Mouse (Mus musculus) megakaryocyte, embryonic 14.5 days (primary cell): Measurements from ENCODE around the gene Olfr1499. TPM values are rescaled to one million over a fixed set of nuclear protein-coding genes. Genes with fewer than 3 reads are reported as not detected.
"Not testable (repeated sequence)": the region's sequence is repeated elsewhere in the genome, so short reads cannot be mapped to it uniquely, and the experiment has no call there.

ENCODE experiments used
- H3K27me3 ChIP-seq: replicated peaks from 2 replicates; pipeline ENCODE3; 2012; ENCODE audit warnings: inconsistent platforms
- H3K36me3 ChIP-seq: replicated peaks from 2 replicates; pipeline ENCODE3; 2012; ENCODE audit warnings: low read length, inconsistent platforms, mixed read lengths
- H3K4me1 ChIP-seq: 2 replicates; pipeline ENCODE4 v1.6.1; 2012; ENCODE audit warnings: inconsistent platforms
- H3K4me3 ChIP-seq: replicated peaks from 2 replicates; pipeline ENCODE3; 2012; ENCODE audit warnings: moderate library complexity, mild to moderate bottlenecking, inconsistent platforms
- H3K9me3 ChIP-seq: 2 replicates; pipeline ENCODE4 v1.6.1; 2012; ENCODE audit warnings: inconsistent platforms
- FLI1 ChIP-seq: IDR thresholded peaks from 2 replicates; pipeline ENCODE4 v1.6.1; 2012; ENCODE audit warnings: low read length, inconsistent platforms, mixed read lengths
- GATA1 ChIP-seq: IDR thresholded peaks from 3 replicates; pipeline ENCODE4 v1.6.1; 2012; ENCODE audit warnings: mixed read lengths, low read length, inconsistent platforms, borderline replicate concordance
- polyA plus RNA-seq: library from polyadenylated mRNA; stranded (reverse); fragments of >175 nt; gene quantifications from 2 replicates; pipeline ENCODE4 v1.2.3, GENCODE M21; 2012; ENCODE audit warnings: low replicate concordance; ENCODE audit not compliant: insufficient read depth

Olfr1499 gene
- polyA plus RNA-seq = not detected in 2 replicates

DNA sequence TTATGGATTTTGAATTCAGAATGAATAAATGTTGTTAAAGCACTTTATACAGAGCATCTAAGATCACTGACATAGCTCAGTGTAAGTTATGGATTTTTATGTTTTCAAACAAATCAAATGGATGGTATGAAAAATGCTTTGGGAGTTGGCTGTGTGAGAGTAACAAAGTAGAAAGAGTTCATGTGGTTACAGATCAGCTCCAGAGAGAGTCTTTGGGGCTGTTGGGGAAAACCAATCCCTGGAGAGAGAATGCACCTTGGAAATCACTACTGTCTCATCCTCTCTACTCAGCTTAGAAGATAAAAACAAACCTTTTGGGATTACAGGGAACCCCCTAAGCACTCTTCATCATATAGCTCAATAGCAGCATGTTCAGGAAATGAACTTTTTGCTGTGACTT lies at the start of gene Olfr1499:
Gene Olfr1499, minus strand, starts transcription at position 101 of the 400 bp plus-strand sequence.
- no peak for TF ChIP-seq FLI1
- TF ChIP-seq GATA1 = no peak

DNA sequence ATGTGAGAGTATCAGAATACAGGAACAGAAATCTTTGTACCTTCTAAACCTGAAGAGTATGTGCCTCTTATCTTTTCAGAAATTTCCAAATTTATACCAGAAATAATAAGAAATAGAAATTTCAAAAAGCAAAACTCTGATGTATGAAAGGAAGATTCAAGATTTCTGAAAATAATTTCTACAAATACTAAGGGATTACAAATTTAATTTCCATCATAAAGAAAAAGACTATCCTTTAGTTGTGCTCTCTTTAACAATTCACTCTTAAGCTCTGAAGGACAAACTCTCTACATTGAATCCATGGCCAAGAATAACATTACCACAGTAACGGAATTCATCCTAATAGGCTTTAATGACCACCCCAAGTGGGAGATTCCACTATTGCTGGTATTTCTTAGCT lies 42.2 kb upstream of the Olfr1499 start, which contains the start of gene Olfr1502:
Gene Olfr1502, plus strand, starts transcription at position 301 of the 400 bp plus-strand sequence.
- Histone ChIP-seq H3K4me3 (no peak within 1 kb of the TSS), H3K36me3 (no peaks in the 10 kb centered on the region), H3K4me1 (no peaks in the 10 kb centered on the region), H3K9me3 (no peaks in the 10 kb centered on the region), H3K27me3 (no peaks in the 10 kb centered on the region)
- TF ChIP-seq GATA1 (no peak), FLI1 (no peak)

More for the DNA sequence above, at the start of gene Olfr1499:
- no peaks in the 10 kb centered on the region for H3K9me3 ChIP-seq
- H3K4me3 ChIP-seq = no peak within 1 kb of the TSS
- no peaks in the 10 kb centered on the region for H3K4me1 ChIP-seq
- no peaks in the 10 kb centered on the region for H3K36me3 ChIP-seq
- no peaks in the 10 kb centered on the region for H3K27me3 ChIP-seq

DNA sequence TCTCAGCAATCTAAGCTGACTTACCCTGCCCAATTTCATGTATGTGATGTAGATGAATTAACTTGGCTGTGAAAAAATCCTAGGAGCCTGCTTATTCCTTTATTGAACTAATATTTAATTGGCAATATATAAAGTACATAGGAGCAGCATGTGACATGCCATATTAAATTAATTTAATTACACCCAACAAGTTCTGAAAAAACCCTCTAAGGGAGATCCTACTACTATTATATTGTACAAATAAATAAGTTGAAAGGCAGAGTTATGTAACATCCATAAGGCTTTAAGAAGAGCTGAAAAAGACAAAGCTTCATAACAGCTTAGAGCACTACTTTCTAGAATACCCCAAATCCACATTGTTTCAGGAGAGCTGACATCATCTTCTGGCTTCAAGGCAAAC lies 31.3 kb upstream of the Olfr1499 start, which contains the start of gene Olfr1501:
Gene Olfr1501, minus strand, starts transcription at position 101 of the 400 bp plus-strand sequence.
- H3K27me3 ChIP-seq, H3K9me3 ChIP-seq, H3K4me1 ChIP-seq, H3K36me3 ChIP-seq, H3K4me3 ChIP-seq: not testable (repeated sequence)

DNA sequence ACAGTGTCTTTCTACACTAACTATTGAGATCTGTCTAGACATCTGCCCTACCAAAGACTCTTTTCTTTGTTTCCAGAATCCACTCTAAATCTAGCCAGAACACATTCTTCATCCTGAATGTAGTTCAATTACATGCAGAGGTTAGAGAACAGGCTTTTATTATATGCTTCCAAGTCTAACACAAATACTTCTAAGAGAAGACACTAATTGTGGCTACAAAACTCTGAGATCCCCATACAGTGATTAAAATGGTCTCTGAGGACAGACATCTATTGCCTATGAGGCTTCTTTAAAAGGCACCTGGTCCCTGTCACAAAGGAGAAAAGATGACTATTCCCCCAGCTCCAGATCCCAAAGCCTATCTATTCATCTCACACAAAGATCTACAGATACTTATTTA lies 11.1 kb upstream of the Olfr1499 start, which contains the start of gene Olfr1500:
Gene Olfr1500, minus strand, starts transcription at position 101 of the 400 bp plus-strand sequence.
- H3K4me1 ChIP-seq = no peaks in the 10 kb centered on the region
- H3K36me3 ChIP-seq = no peaks in the 10 kb centered on the region
- no peak within 1 kb of the TSS for H3K4me3 ChIP-seq
- no peaks in the 10 kb centered on the region for H3K9me3 ChIP-seq
- TF ChIP-seq FLI1 = no peak
- TF ChIP-seq GATA1 = no peak
- no peaks in the 10 kb centered on the region for H3K27me3 ChIP-seq

DNA sequence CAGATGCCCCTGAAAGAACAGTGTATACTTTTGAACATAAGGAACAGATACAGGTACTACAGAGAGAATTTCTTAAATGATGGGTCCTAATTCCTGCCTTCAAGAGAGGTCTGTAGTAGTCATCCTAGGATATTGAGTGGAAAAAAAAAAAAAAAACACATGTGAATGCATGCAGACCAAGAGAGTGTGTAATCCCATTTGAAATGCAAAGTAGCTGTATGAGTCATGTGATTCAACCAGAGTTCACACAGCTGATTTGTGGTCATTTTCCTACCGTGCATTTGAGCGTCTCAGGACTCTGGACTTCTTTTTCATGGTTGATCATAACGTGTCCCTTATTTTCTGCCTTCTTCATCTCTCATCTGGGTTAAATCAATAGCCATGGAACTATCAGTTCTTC lies 9.2 kb upstream of the Olfr1499 start:
- Histone ChIP-seq H3K27me3 (no peaks in the 10 kb centered on the region), H3K4me3 (no peak overlapping the region), H3K36me3 (no peaks in the 10 kb centered on the region), H3K4me1 (no peaks in the 10 kb centered on the region), H3K9me3 (no peaks in the 10 kb centered on the region)
- no peak for TF ChIP-seq FLI1
- TF ChIP-seq GATA1 = no peak

DNA sequence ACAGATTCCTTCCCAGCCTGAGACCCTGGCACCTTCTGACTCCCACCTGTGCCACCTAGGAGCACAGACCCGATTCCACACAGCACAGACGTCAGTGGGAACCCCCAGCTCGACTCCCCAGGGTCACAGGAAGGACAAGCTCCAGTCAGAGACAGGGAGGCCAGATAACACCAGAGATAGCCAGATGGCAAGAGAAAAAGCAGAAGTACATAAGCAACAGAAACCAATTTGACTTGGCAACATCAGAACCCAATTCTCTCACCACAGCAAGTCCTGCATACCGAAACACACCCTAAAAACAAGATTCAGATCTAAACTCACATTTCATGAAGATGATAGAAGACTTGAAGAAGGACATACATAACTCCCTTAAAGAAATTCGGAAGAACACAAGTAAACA lies 1.6 kb upstream of the Olfr1499 start:
- Histone ChIP-seq H3K27me3 (no peaks in the 10 kb centered on the region), H3K4me1 (no peaks in the 10 kb centered on the region), H3K36me3 (no peaks in the 10 kb centered on the region), H3K4me3 (no peak overlapping the region), H3K9me3 (no peaks in the 10 kb centered on the region)
- TF ChIP-seq GATA1 (no peak), FLI1 (no peak)

DNA sequence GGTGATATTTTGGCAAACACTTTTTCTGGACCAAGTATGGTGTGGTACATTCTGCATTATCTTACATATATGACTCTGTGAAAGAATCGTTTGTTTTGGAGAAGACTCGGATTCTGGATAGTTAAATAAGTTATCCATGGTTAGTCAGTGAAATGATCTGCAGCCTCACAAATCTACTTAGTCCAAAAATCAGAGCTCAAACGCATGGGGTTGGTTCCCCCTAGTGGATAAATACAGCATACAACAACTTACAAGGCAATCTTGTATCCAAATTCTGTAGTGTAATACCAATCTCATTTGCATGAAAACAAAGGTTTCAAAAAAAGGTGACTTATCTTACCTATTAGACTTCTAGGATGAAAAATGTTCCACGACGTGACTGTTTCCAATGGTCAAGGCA lies 420 bp downstream of the Olfr1499 start:
- Histone ChIP-seq H3K27me3 (no peaks in the 10 kb centered on the region), H3K9me3 (no peaks in the 10 kb centered on the region), H3K36me3 (no peaks in the 10 kb centered on the region), H3K4me3 (no peak overlapping the region), H3K4me1 (no peaks in the 10 kb centered on the region)
- TF ChIP-seq GATA1 (no peak), FLI1 (no peak)

DNA sequence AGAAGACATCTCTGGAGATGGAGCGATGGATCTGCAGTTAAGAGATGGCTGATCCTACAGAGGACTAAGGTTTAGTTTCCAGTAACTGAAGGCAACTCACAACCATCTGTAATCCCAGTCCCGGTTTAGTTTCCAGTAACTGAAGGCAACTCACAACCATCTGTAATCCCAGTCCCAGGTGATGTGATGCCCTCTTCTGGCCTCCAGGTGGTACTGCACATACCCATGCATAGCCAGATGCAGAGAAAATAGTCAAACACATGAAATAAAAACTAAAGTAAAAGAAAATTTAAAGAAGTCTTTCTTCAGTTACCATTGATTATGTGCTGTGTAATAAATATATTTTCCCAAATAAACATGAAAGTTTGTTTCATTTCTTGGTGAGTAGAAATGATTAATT lies 6.4 kb downstream of the Olfr1499 start:
- Histone ChIP-seq H3K9me3 (no peaks in the 10 kb centered on the region), H3K4me1 (no peaks in the 10 kb centered on the region), H3K27me3 (no peaks in the 10 kb centered on the region), H3K36me3 (no peaks in the 10 kb centered on the region), H3K4me3 (no peak overlapping the region)
- TF ChIP-seq FLI1 (no peak), GATA1 (no peak)

DNA sequence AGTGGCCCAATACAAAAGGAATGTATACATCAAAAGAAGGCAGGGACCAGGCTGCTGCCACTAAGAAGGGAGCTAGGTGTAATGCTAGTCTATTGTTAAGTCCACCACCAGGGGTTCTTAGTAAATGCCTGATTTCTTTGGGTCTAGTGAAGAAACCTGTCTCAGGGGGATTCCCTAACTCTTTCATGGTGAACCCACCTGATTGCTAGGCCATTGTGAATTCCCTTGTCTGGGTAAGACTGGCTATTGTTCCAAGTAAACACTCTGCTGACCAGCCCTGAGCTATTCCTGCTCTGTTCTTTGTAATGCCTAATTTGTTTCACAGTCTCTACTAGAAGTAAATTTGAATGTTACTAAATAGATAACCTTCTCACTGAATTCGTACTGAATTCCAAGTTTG lies 13.8 kb downstream of the Olfr1499 start:
- H3K27me3 ChIP-seq, H3K4me1 ChIP-seq, H3K36me3 ChIP-seq, H3K4me3 ChIP-seq, H3K9me3 ChIP-seq: not testable (repeated sequence)

DNA sequence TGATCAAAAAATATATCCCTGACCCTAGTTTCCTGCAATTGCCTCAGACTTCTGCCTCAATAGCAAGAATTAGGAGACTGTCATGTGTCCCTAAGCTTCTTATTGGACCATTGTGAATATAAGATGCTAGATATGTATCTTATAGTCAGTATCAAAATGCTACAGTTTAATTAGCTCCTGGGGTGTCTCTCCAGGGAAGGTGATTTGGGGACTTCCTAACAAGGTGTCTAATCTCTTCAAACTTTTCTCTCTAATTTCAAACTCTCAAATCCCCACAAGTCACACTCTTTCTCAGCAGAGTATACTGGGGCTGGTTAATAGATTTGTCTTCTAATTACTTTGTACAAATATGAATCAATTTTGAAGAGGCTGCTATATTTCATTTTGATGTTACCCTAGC lies 21.1 kb downstream of the Olfr1499 start, which contains the start of gene Olfr1497:
Gene Olfr1497, minus strand, starts transcription at position 101 of the 400 bp plus-strand sequence.
- Histone ChIP-seq H3K9me3 (no peaks in the 10 kb centered on the region), H3K4me3 (no peak within 1 kb of the TSS), H3K4me1 (no peaks in the 10 kb centered on the region), H3K27me3 (no peaks in the 10 kb centered on the region), H3K36me3 (no peaks in the 10 kb centered on the region)
- no peak for TF ChIP-seq GATA1
- TF ChIP-seq FLI1 = no peak

DNA sequence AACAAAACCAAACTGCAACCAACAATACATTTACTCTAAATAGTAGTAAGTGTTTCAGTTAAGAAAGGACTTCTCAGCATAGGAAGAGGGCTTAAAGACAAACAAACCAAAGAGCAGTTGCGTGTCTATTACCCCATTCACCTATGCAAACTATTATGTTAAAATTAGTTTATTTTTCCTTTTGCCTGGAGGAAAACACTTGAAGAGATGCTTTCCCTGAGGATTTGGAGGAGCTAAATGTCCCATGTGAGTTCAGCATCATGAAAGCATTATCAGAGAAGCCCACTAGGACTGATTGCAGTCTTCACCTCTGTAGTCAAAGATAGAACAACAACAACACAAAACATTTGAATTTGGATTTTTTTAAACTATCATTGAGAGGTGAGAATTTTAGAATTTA lies 41.7 kb downstream of the Olfr1499 start, which contains the start of gene Olfr1496:
Gene Olfr1496, plus strand, starts transcription at position 301 of the 400 bp plus-strand sequence.
- Histone ChIP-seq H3K36me3 (no peaks in the 10 kb centered on the region), H3K4me3 (no peak within 1 kb of the TSS), H3K9me3 (no peaks in the 10 kb centered on the region), H3K4me1 (no peaks in the 10 kb centered on the region), H3K27me3 (no peaks in the 10 kb centered on the region)
- TF ChIP-seq FLI1 (no peak), GATA1 (no peak)
